Mouse (Mus musculus): ENCODE data around the gene Plekhh3.

DNA sequence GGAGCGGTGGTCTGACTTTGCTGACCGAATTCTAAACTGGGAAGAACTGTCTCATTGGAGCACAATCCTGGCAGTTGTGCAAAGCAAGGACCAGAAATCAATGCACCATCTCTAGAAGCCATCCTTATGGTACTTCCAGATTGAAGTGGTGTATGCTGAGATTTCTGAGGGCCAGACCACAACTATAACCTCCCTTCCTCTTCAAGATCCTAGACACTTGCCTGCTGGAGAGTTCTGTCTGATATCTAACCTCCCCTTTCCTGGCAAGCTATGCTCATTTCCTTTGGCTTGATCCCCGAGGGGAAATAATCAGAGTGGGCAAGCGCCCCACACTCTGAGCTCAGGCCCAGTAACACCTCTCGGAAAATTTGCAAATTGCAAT is 1.3 kb upstream of the Plekhh3 start:
- no peak for TF ChIP-seq EP300 (IDR thresholded peaks at IDR 0.05; ENCODE audit: insufficient read depth, low read depth, low read length)
- no peak for TF ChIP-seq POLR2A (IDR thresholded peaks at IDR 0.05; ENCODE audit: insufficient read depth, low read length)

All from ES-Bruce4 (cell line).